Mouse (Mus musculus) stomach, embryonic 15.5 days (tissue): Measurements from ENCODE around the gene Mon1a. TPM values are rescaled to one million over a fixed set of nuclear protein-coding genes. Genes with fewer than 3 reads are reported as not detected.

ENCODE experiments used
- ATAC-seq: fragments of 200-750 bp; cut with Nextera tagmentation; 2 replicates; pipeline ENCODE4 v1.8.0; 2017; ENCODE audit warnings: low read depth, moderate number of reproducible peaks, moderate TSS enrichment; ENCODE audit not compliant: insufficient read depth, low FRiP score
- H3K27ac ChIP-seq: fragments of 300-500 bp; sonication (generic); 2 replicates; pipeline ENCODE4 v1.5.1; 2015; ENCODE audit warnings: mild to moderate bottlenecking, inconsistent platforms
- H3K27me3 ChIP-seq: fragments of 300-500 bp; sonication (generic); replicated peaks from 2 replicates; pipeline ENCODE4 v1.6.1; 2015; ENCODE audit warnings: inconsistent platforms
- H3K36me3 ChIP-seq: fragments of 300-500 bp; sonication (generic); 2 replicates; pipeline ENCODE4 v1.6.1; 2015; ENCODE audit warnings: inconsistent platforms
- H3K4me1 ChIP-seq: fragments of 300-500 bp; sonication (generic); 2 replicates; pipeline ENCODE4 v1.6.1; 2015; ENCODE audit warnings: inconsistent platforms
- H3K4me2 ChIP-seq: fragments of 300-500 bp; sonication (generic); 2 replicates; pipeline ENCODE4 v1.6.1; 2015; ENCODE audit warnings: mild to moderate bottlenecking, inconsistent platforms
- H3K4me3 ChIP-seq: fragments of 300-500 bp; sonication (generic); replicated peaks from 2 replicates; pipeline ENCODE4 v1.5.1; 2015; ENCODE audit warnings: inconsistent platforms
- H3K9ac ChIP-seq: fragments of 300-500 bp; sonication (generic); 2 replicates; pipeline ENCODE4 v1.6.1; 2015; ENCODE audit warnings: inconsistent platforms
- H3K9me3 ChIP-seq: fragments of 300-500 bp; sonication (generic); 2 replicates; pipeline ENCODE4 v1.6.1; 2016; ENCODE audit warnings: inconsistent platforms
- WGBS: fragments of 180-500 bp; shearing (Covaris S2); methylation state at CpG from one replicate; pipeline ENCODE4 v1.1.7; 2015; 5-methylcytosine and 5-hydroxymethylcytosine counted together
- polyA plus RNA-seq: library from polyadenylated mRNA; unstranded; fragments of >200 nt; fragmentation: Nextera tagmentation; extraction: Ambion mirVana; gene quantifications from 2 replicates; pipeline ENCODE4 v1.2.1, GENCODE M21; 2015

The Mon1a gene
- polyA plus RNA-seq, 1 experiment from 2014 or later, result 21.0 TPM

DNA sequence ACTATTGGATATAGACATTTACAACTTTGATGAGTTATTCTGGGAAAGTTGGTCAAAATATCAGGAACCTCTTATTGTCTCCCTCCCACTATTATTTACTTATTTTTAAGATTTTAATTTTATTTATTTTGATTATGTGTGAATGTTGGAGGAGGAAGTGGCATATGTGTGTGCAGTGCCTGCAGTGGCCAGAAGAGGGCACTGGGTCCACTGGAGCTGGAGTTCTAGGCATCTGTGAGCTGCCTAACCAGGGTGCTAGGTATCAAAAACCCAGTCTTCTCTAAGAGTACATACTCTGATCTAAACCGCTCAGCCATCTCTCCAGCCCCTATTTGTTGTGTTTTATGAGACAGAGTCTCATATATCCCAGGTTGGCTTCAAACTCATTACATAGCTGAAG lies 3.1 kb downstream of the Mon1a start:
- no peak overlapping the region for H3K27ac ChIP-seq
- 94% methylated on average over 1 of the region's 1 CpGs for WGBS

DNA sequence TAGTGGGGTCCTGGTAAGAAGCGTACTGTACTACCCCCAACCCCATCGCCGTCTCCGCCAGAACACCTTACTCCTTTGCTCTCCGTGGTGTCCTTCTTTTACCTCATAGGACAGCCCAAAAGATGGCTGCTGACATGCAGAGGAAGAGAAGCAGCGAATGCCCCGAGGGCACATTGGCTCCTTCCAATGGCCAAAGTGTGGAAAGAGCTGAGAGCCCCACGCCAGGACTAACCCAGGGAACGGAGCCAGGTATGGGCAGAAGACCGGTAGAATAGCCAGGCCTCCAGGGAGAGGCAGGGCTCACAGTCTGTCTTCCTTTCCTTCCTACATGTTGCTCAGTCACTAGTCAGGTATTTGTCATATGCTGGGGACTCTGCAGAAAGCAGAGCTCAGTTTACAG lies 10.6 kb downstream of the Mon1a start:
- no peak for ATAC-seq
- Histone ChIP-seq H3K27me3 (0 out of 2 replicates have a peak, but pooled peaks cover 12% of the 10 kb centered on the region), H3K27ac (no peak overlapping the region), H3K9me3 (no peaks in the 10 kb centered on the region), H3K4me3 (no peak overlapping the region), H3K9ac (no peak overlapping the region), H3K36me3 (peaks cover 8% of the 10 kb centered on the region; the same call in 1 of the 2 replicates), H3K4me1 (0 out of 2 replicates have a peak, but pooled peaks cover 5% of the 10 kb centered on the region), H3K4me2 (no peak overlapping the region)
- 91% methylated on average over 10 of the region's 10 CpGs for WGBS

More for the DNA sequence above, 3.1 kb downstream of the Mon1a start:
- Histone ChIP-seq H3K9ac (no peak overlapping the region), H3K4me2 (no peak overlapping the region), H3K9me3 (no peaks in the 10 kb centered on the region), H3K36me3 (peaks cover 1% of the 10 kb centered on the region; the same call in 1 of the 2 replicates), H3K4me3 (no peak overlapping the region), H3K4me1 (peaks cover 15% of the 10 kb centered on the region), H3K27me3 (no peaks in the 10 kb centered on the region)
- no peak for ATAC-seq

GRCm38 (mm10) chr9:107899855-107900254 lies 11.9 kb downstream of the Mon1a start:
- 0 out of 2 replicates have a peak, but pooled peaks cover 5% of the 10 kb centered on the region for H3K4me1 ChIP-seq
- H3K36me3 ChIP-seq, result peaks cover 8% of the 10 kb centered on the region; the same call in 1 of the 2 replicates

GRCm38 (mm10) chr9:107900840-107901626 lies 13.1 kb downstream of the Mon1a start:
- Histone ChIP-seq H3K27me3 (0 out of 2 replicates have a peak, but pooled peaks cover 12% of the 10 kb centered on the region), H3K4me2 (peak overlapping the region; percentile 61), H3K9me3 (no peaks in the 10 kb centered on the region), H3K9ac (no peak overlapping the region), H3K4me3 (peak overlapping the region; percentile 24), H3K27ac (no peak overlapping the region), H3K4me1 (peaks cover 13% of the 10 kb centered on the region), H3K36me3 (peaks cover 6% of the 10 kb centered on the region; the same call in 1 of the 2 replicates)
- peak; percentile 47; the same call in 1 of the 2 replicates for ATAC-seq
- WGBS, result 14% methylated on average over 44 of the region's 44 CpGs

More at GRCm38 (mm10) chr9:107899855-107900254, 11.9 kb downstream of the Mon1a start:
- no peak for ATAC-seq
- Histone ChIP-seq H3K9ac (no peak overlapping the region), H3K4me2 (no peak overlapping the region), H3K9me3 (no peaks in the 10 kb centered on the region), H3K27me3 (0 out of 2 replicates have a peak, but pooled peaks cover 12% of the 10 kb centered on the region), H3K4me3 (no peak overlapping the region), H3K27ac (no peak overlapping the region)
- WGBS, result 77% methylated on average over 12 of the region's 12 CpGs

DNA sequence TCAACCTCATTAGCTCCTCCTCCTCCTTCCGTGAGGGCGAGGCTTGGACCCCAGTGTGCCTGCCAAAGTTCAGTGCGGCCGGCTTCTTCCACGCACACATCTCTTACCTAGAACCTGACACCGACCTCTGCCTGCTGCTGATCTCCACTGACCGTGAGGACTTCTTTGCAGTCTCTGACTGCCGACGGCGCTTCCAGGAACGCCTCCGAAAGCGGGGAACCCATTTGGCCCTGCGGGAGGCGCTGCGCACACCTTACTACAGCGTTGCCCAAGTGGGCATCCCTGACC lies 13.6 kb downstream of the Mon1a start:
- Histone ChIP-seq H3K27ac (no peak overlapping the region), H3K4me1 (peaks cover 18% of the 10 kb centered on the region), H3K9me3 (no peaks in the 10 kb centered on the region), H3K4me3 (no peak overlapping the region), H3K27me3 (0 out of 2 replicates have a peak, but pooled peaks cover 12% of the 10 kb centered on the region), H3K9ac (no peak overlapping the region), H3K36me3 (0 out of 2 replicates have a peak, but pooled peaks cover 3% of the 10 kb centered on the region), H3K4me2 (peak overlapping the region; percentile 61)
- 29% methylated on average over 17 of the region's 17 CpGs for WGBS
- no peak for ATAC-seq

GRCm38 (mm10) chr9:107904726-107905125 lies 16.8 kb downstream of the Mon1a start:
- 0 out of 2 replicates have a peak, but pooled peaks cover 12% of the 10 kb centered on the region for H3K27me3 ChIP-seq
- H3K9me3 ChIP-seq, result no peaks in the 10 kb centered on the region
- 0 out of 2 replicates have a peak, but pooled peaks have one; percentile 9 for ATAC-seq
- WGBS, result 2% methylated on average over 4 of the region's 4 CpGs
- no peak overlapping the region for H3K4me3 ChIP-seq
- no peak overlapping the region for H3K9ac ChIP-seq
- peaks cover 41% of the 10 kb centered on the region for H3K4me1 ChIP-seq
- H3K36me3 ChIP-seq, result 0 out of 2 replicates have a peak, but pooled peaks cover 3% of the 10 kb centered on the region
- no peak overlapping the region for H3K4me2 ChIP-seq
- no peak overlapping the region; the same call in 1 of the 2 replicates for H3K27ac ChIP-seq

- H3K36me3 ChIP-seq, result 0 out of 2 replicates have a peak, but pooled peaks cover 3% of the 10 kb centered on the region
- WGBS, result 14% methylated on average over 19 of the region's 19 CpGs
- no peaks in the 10 kb centered on the region for H3K27me3 ChIP-seq
- H3K4me2 ChIP-seq, result peak within 1 kb of the TSS; percentile 84
- H3K27ac ChIP-seq, result peak within 1 kb of the TSS; percentile 88
- H3K4me1 ChIP-seq, result peaks cover 39% of the 10 kb centered on the region
- peak within 1 kb of the TSS; percentile 53 for H3K4me3 ChIP-seq
- peak; percentile 80 for ATAC-seq
- H3K9me3 ChIP-seq, result no peaks in the 10 kb centered on the region
- H3K9ac ChIP-seq, result peak within 1 kb of the TSS; percentile 61; the same call in 1 of the 2 replicates
Measured at GRCm38 (mm10) chr9:107906252-107906966, 18.5 kb downstream of the Mon1a start, which contains the start of gene Mst1r. Gene Mst1r, plus strand, starts transcription at chr9:107906873.

DNA sequence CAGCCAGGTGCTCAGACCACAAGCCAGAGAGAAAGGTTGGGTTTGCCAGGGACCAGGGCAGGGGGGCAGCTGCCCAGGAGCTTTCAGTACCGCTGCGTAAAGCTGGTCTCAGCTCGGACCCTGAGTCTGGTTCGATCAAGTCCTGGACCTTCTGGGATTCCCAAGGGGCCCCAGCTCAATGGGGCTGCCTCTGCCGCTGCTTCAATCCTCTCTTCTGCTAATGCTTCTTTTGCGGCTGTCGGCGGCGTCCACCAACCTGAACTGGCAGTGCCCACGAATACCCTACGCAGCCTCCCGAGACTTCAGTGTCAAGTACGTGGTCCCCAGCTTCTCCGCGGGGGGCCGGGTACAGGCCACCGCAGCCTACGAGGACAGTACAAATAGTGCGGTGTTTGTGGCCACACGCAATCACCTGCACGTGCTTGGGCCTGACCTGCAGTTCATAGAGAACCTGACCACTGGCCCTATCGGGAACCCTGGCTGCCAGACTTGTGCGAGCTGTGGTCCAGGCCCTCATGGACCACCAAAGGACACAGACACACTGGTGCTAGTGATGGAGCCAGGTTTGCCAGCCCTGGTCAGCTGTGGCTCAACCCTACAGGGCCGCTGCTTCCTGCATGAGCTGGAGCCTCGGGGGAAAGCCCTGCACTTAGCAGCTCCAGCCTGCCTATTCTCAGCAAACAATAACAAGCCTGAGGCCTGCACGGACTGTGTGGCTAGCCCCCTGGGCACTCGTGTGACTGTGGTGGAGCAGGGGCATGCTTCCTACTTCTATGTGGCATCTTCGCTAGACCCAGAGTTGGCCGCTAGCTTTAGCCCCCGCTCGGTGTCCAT lies 19.2 kb downstream of the Mon1a start:
- no peak for ATAC-seq
- peak overlapping the region; percentile 53 for H3K4me3 ChIP-seq
- no peaks in the 10 kb centered on the region for H3K27me3 ChIP-seq
- H3K9ac ChIP-seq, result peak overlapping the region; percentile 61; the same call in 1 of the 2 replicates
- H3K27ac ChIP-seq, result peak overlapping the region; percentile 88
- H3K4me1 ChIP-seq, result peaks cover 38% of the 10 kb centered on the region
- H3K36me3 ChIP-seq, result no peaks in the 10 kb centered on the region
- WGBS, result 41% methylated on average over 31 of the region's 31 CpGs
- no peaks in the 10 kb centered on the region for H3K9me3 ChIP-seq
- peak overlapping the region; percentile 84 for H3K4me2 ChIP-seq

- 57% methylated on average over 14 of the region's 14 CpGs for WGBS
- no peak for ATAC-seq
- no peak overlapping the region for H3K9ac ChIP-seq
Measured at GRCm38 (mm10) chr9:107907801-107908120, 19.8 kb downstream of the Mon1a start.

GRCm38 (mm10) chr9:107908410-107909158 lies 20.6 kb downstream of the Mon1a start:
- H3K4me2 ChIP-seq, result peak overlapping the region; percentile 84
- H3K27me3 ChIP-seq, result no peaks in the 10 kb centered on the region
- H3K27ac ChIP-seq, result peak overlapping the region; percentile 88
- H3K36me3 ChIP-seq, result no peaks in the 10 kb centered on the region
- H3K9ac ChIP-seq, result no peak overlapping the region
- peak overlapping the region; percentile 53 for H3K4me3 ChIP-seq
- 23% methylated on average over 18 of the region's 18 CpGs for WGBS
- ATAC-seq, result no peak
- no peaks in the 10 kb centered on the region for H3K9me3 ChIP-seq
- H3K4me1 ChIP-seq, result peaks cover 38% of the 10 kb centered on the region

More at GRCm38 (mm10) chr9:107907801-107908120, 19.8 kb downstream of the Mon1a start:
- Histone ChIP-seq H3K4me3 (peak overlapping the region; percentile 53), H3K4me2 (peak overlapping the region; percentile 84), H3K4me1 (peaks cover 38% of the 10 kb centered on the region), H3K36me3 (no peaks in the 10 kb centered on the region), H3K9me3 (no peaks in the 10 kb centered on the region), H3K27ac (peak overlapping the region; percentile 88), H3K27me3 (no peaks in the 10 kb centered on the region)
